Comparison of ENCODE assay signal across 7 mouse cellular contexts in the genomic region with DNA sequence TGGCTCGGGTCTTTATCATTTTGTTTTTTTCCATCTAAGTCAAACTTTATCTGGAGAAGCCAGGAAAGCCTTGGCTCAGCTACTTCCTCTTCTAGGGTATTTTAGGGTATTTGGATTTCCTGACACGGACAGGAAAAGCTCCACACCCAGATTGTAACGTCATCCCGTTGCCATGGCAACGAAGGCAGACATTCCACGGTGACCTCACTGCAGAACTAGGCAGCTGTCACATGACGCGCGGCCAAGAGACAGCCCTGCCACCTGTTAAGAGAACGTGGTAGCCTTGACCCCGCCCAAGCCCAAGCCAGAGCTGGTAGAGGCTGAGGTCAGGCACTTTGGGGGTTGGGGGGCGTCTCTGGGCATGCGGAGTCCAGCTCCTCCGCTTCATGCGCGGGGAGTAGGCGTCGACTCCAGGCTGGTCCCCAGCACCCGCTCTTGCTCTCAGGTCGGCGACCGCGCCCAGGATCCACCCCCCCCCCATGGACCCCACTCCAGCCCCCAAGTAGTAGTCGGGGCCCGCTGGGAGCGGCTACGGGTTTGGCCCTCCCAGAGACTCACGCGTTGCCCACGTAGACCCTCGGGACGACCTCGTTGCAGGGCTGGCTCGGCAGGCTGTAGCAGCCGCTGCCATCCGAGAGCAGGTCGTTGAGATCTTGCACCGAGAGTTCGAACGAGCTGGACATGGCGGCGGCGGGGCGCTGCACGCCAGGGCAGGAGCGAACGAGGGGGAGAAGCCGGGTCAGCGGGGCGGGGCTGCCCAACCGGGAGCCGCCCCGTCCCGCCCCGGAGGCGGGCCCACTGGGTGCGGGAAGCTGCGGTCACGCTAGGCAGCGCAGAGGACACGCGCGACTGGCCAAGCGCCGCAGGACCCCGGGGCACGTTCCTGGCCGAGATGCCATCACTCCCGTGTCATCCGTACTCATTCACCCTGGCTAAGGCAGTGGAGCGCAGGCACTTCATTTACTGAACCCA. TPM values are rescaled to one million over a fixed set of nuclear protein-coding genes. Genes with fewer than 3 reads are reported as not detected.
A peak's percentile ranks its signal among the peaks of the same experiment; 100 is the strongest.
DNase-seq lines count a peak whose midpoint lies in the region; ATAC-seq lines count a peak whose summit lies in the region.

A gene (plus strand): TSS at position 226 of the 972 bp plus-strand sequence.

- H3K4me2 ChIP-seq in embryonic facial prominence, embryonic 11.5 days (ENCODE audit: low read depth, low read length): peak within 1 kb of the TSS; percentile 98
- peak within 1 kb of the TSS; percentile 99 for H3K4me2 ChIP-seq in midbrain, embryonic 12.5 days (replicated peaks)

- H3K9me3 ChIP-seq in embryonic facial prominence, embryonic 11.5 days (replicated peaks; ENCODE audit: control insufficient read depth, low read length): no peaks in the 10 kb centered on the region
- no peaks in the 10 kb centered on the region for H3K9me3 ChIP-seq in limb, embryonic 10.5 days (replicated peaks)
- no peaks in the 10 kb centered on the region for H3K9me3 ChIP-seq in midbrain, embryonic 12.5 days

- H3K27me3 ChIP-seq in embryonic facial prominence, embryonic 11.5 days (ENCODE audit: control insufficient read depth, insufficient read depth, low read length): no peaks in the 10 kb centered on the region
- H3K27me3 ChIP-seq in limb, embryonic 10.5 days (ENCODE audit: low read depth, poor library complexity, severe bottlenecking): peaks cover 40% of the 10 kb centered on the region
- peaks cover 25% of the 10 kb centered on the region for H3K27me3 ChIP-seq in midbrain, embryonic 12.5 days

- 1% methylated on average over 71 of the region's 71 CpGs for WGBS in embryonic facial prominence, embryonic 11.5 days
- WGBS in limb, embryonic 10.5 days: 2% methylated on average over 71 of the region's 71 CpGs
- 2% methylated on average over 51 of the region's 71 CpGs for WGBS in midbrain, embryonic 12.5 days

- peak; percentile 62 for ATAC-seq in embryonic facial prominence, embryonic 11.5 days (replicated peaks; ENCODE audit: insufficient number of reproducible peaks, low FRiP score, low TSS enrichment, low read depth)
- peak; percentile 72 for ATAC-seq in midbrain, embryonic 12.5 days (ENCODE audit: low FRiP score, low read depth)

- peak within 1 kb of the TSS; percentile 61 for H3K4me3 ChIP-seq in embryonic facial prominence, embryonic 11.5 days (ENCODE audit: low read depth, low read length)
- peak within 1 kb of the TSS; percentile 75 for H3K4me3 ChIP-seq in limb, embryonic 10.5 days
- H3K4me3 ChIP-seq in midbrain, embryonic 12.5 days: peak within 1 kb of the TSS; percentile 60

- H3K9ac ChIP-seq in embryonic facial prominence, embryonic 11.5 days (replicated peaks; ENCODE audit: low read length): peak within 1 kb of the TSS; percentile 45
- peak within 1 kb of the TSS; percentile 63 for H3K9ac ChIP-seq in midbrain, embryonic 12.5 days (replicated peaks)

- H3K4me1 ChIP-seq in embryonic facial prominence, embryonic 11.5 days (ENCODE audit: control insufficient read depth, insufficient read depth, low read length): no peaks in the 10 kb centered on the region
- peaks cover 31% of the 10 kb centered on the region for H3K4me1 ChIP-seq in limb, embryonic 10.5 days
- H3K4me1 ChIP-seq in midbrain, embryonic 12.5 days: peaks cover 25% of the 10 kb centered on the region

- peak; percentile 94 to 95 for DNase-seq in adrenal gland, postnatal 36 days
- DNase-seq in embryonic facial prominence, embryonic 11.5 days (ENCODE audit: low spot score): peak; percentile 94
- DNase-seq in heart, adult 11 months: peak; percentile 100
- DNase-seq in kidney, adult 18-20 months: peak; percentile 95
- peak; percentile 90 for DNase-seq in limb, embryonic 10.5 days (ENCODE audit: low spot score)
- peak; percentile 99 for DNase-seq in skeletal muscle tissue, adult 2 months (ENCODE audit: low read depth, low spot score)

- no peaks in the 10 kb centered on the region for H3K36me3 ChIP-seq in embryonic facial prominence, embryonic 11.5 days (replicated peaks; ENCODE audit: control insufficient read depth, insufficient read depth, low read depth, low read length)
- no peaks in the 10 kb centered on the region for H3K36me3 ChIP-seq in limb, embryonic 10.5 days
- no peaks in the 10 kb centered on the region for H3K36me3 ChIP-seq in midbrain, embryonic 12.5 days

- no peak within 1 kb of the TSS for H3K27ac ChIP-seq in embryonic facial prominence, embryonic 11.5 days (replicated peaks; ENCODE audit: low read depth, low read length)
- H3K27ac ChIP-seq in limb, embryonic 10.5 days: peak within 1 kb of the TSS; percentile 82
- peak within 1 kb of the TSS; percentile 54 for H3K27ac ChIP-seq in midbrain, embryonic 12.5 days (replicated peaks)

RNA-seq across cellular contexts. Expression of the gene that starts here (rescaled TPM):
- total RNA-seq in adrenal gland, postnatal 36 days (2021): not detected
- polyA plus RNA-seq in embryonic facial prominence, embryonic 11.5 days (2014; fragmentation: Nextera tagmentation; extraction: Ambion mirVana): not detected in 2 replicates
- polyA plus RNA-seq in limb, embryonic 10.5 days (2016; fragmentation: Nextera tagmentation; extraction: Ambion mirVana): not detected in 2 replicates
- polyA plus RNA-seq in midbrain, embryonic 12.5 days (2016; fragmentation: Nextera tagmentation; extraction: Ambion mirVana): not detected in 2 replicates

Comparison
In these comparisons a context has a peak if more than half of its experiments do, and no peak if none do; other contexts are left out.
1. Peak in DNase-seq in adrenal gland, postnatal 36 days; RNA of the gene not detected or under 1 TPM.
2. Peak in DNase-seq, ATAC-seq, H3K4me3 ChIP-seq, H3K9ac ChIP-seq and H3K4me2 ChIP-seq in embryonic facial prominence, embryonic 11.5 days; RNA of the gene not detected or under 1 TPM.
3. Peak in DNase-seq, H3K4me3 ChIP-seq and H3K27ac ChIP-seq in limb, embryonic 10.5 days; RNA of the gene not detected or under 1 TPM.
4. Peak in ATAC-seq, H3K4me3 ChIP-seq, H3K27ac ChIP-seq, H3K9ac ChIP-seq and H3K4me2 ChIP-seq in midbrain, embryonic 12.5 days; RNA of the gene not detected or under 1 TPM.